Mouse (Mus musculus): ENCODE measurements around the gene Pglyrp1.

Pglyrp1 gene

GRCm38 (mm10) chr7:18926041-18926790 lies 55.1 kb downstream of the Pglyrp1 start:
- DNase-seq (ENCODE audit: low read depth, low spot score): no peak

GRCm38 (mm10) chr7:18926911-18927310 lies 55.8 kb downstream of the Pglyrp1 start:
- no peak for DNase-seq (ENCODE audit: low read depth, low spot score)

GRCm38 (mm10) chr7:18927759-18928158 lies 56.6 kb downstream of the Pglyrp1 start:
- no peak for DNase-seq (ENCODE audit: low read depth, low spot score)

Measured in WW6 (cell line).